Mouse (Mus musculus) hindbrain, embryonic 16.5 days (tissue): ENCODE measurements around the gene Wasf2. TPM values are rescaled to one million over a fixed set of nuclear protein-coding genes. Genes with fewer than 3 reads are reported as not detected.
A peak's percentile ranks its signal among the peaks of the same experiment; 100 is the strongest.

Experiments
- ATAC-seq: fragments of 200-750 bp; cut with Nextera tagmentation; 2 replicates; pipeline ENCODE4 v1.8.0; 2017; ENCODE audit warnings: moderate TSS enrichment, moderate library complexity
- H3K27ac ChIP-seq: fragments of 300-500 bp; sonication (generic); 2 replicates; pipeline ENCODE4 v1.5.1; 2014; ENCODE audit warnings: low read depth, mild to moderate bottlenecking, control low read depth, low read length, moderate library complexity
- H3K27me3 ChIP-seq: fragments of 300-500 bp; sonication (generic); replicated peaks from 2 replicates; pipeline ENCODE4 v1.6.1; 2014; ENCODE audit warnings: low read length; ENCODE audit not compliant: control insufficient read depth, insufficient read depth
- H3K36me3 ChIP-seq: fragments of 300-500 bp; sonication (generic); 2 replicates; pipeline ENCODE4 v1.6.1; 2014; ENCODE audit warnings: mild to moderate bottlenecking, low read length, moderate library complexity, mixed read lengths; ENCODE audit not compliant: control insufficient read depth, insufficient read depth
- H3K4me1 ChIP-seq: fragments of 300-500 bp; sonication (generic); 2 replicates; pipeline ENCODE4 v1.6.1; 2014; ENCODE audit warnings: low read depth, low read length; ENCODE audit not compliant: control insufficient read depth, insufficient read depth
- H3K4me2 ChIP-seq: fragments of 300-500 bp; sonication (generic); 2 replicates; pipeline ENCODE4 v1.6.1; 2014; ENCODE audit warnings: mild to moderate bottlenecking, low read length, control low read depth, moderate library complexity
- H3K4me3 ChIP-seq: fragments of 300-500 bp; sonication (generic); 2 replicates; pipeline ENCODE4 v1.5.1; 2014; ENCODE audit warnings: mild to moderate bottlenecking, low read length, control low read depth, moderate library complexity
- H3K9ac ChIP-seq: fragments of 300-500 bp; sonication (generic); 2 replicates; pipeline ENCODE4 v1.6.1; 2014; ENCODE audit warnings: low read depth, mild to moderate bottlenecking, control low read depth, low read length, moderate library complexity
- H3K9me3 ChIP-seq: fragments of 300-500 bp; sonication (generic); 2 replicates; pipeline ENCODE4 v1.6.1; 2014; ENCODE audit warnings: mild to moderate bottlenecking, low read length, moderate library complexity; ENCODE audit not compliant: control insufficient read depth
- WGBS: fragments of 180-500 bp; shearing (Covaris S2); extraction: QIAGEN DNeasy Blood & Tissue Kit; methylation state at CpG from one replicate; pipeline ENCODE4 v1.1.7; 2014; 5-methylcytosine and 5-hydroxymethylcytosine counted together
- polyA plus RNA-seq: library from polyadenylated mRNA; unstranded; fragments of >200 nt; fragmentation: Nextera tagmentation; extraction: Ambion mirVana; gene quantifications from 2 replicates; pipeline ENCODE4 v1.2.1, GENCODE M21; 2015

The Wasf2 gene
- polyA plus RNA-seq, 1 experiment from 2014 or later: 23.2 TPM

DNA sequence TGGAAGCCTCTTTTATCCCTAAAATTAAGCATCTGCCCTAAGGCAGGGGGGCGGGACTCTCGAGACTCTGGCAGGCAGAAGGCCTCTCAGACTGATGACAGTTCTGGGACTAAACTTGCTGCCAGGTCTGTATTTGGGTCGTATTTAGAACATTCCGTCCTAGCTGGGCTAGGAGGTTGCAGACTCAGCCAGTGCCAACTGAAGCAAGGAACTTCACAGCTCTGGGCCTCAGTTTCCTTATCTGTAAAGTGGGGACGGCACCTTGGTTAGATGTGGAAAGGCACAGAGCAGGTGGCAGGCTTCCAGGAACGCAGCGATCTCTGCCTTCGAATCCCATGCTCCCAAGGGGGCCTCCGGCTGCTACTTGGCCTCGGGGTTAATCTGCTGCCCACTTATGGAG is 95.8 kb downstream of the Wasf2 start:
- no peaks in the 10 kb centered on the region for H3K9me3 ChIP-seq
- H3K27me3 ChIP-seq: peaks cover 4% of the 10 kb centered on the region; the same call in 1 of the 2 replicates
- no peak overlapping the region for H3K27ac ChIP-seq
- ATAC-seq: no peak
- no peak overlapping the region for H3K9ac ChIP-seq
- H3K4me3 ChIP-seq: no peak overlapping the region
- no peaks in the 10 kb centered on the region for H3K36me3 ChIP-seq
- WGBS: 67% methylated on average over 10 of the region's 10 CpGs
- H3K4me1 ChIP-seq: no peaks in the 10 kb centered on the region
- no peak overlapping the region for H3K4me2 ChIP-seq

DNA sequence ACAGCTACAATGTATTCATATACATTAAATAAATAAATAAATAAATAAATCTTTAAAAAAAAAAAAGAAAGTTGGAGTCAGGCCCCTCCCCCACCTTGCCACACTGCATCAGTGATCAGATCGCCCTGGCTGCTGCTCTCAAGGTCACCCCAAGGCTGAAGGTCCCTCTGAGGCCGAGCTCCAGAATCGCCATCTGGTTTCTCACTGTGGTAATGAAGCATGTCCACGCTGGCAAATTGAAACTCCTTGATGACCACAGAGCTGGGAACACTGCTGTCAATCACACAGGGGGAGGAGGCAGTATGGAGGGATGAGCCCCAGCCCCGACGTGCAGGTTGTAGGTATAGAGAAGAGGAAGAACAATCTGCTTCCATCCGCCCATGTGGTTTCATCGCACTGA is 97.3 kb downstream of the Wasf2 start:
- H3K9ac ChIP-seq: no peak overlapping the region
- no peak for ATAC-seq
- H3K36me3 ChIP-seq: no peaks in the 10 kb centered on the region
- no peaks in the 10 kb centered on the region for H3K9me3 ChIP-seq
- H3K4me2 ChIP-seq: no peak overlapping the region
- H3K4me1 ChIP-seq: no peaks in the 10 kb centered on the region
- no peak overlapping the region for H3K27ac ChIP-seq
- 43% methylated on average over 8 of the region's 8 CpGs for WGBS
- no peak overlapping the region for H3K4me3 ChIP-seq
- no peaks in the 10 kb centered on the region for H3K27me3 ChIP-seq

DNA sequence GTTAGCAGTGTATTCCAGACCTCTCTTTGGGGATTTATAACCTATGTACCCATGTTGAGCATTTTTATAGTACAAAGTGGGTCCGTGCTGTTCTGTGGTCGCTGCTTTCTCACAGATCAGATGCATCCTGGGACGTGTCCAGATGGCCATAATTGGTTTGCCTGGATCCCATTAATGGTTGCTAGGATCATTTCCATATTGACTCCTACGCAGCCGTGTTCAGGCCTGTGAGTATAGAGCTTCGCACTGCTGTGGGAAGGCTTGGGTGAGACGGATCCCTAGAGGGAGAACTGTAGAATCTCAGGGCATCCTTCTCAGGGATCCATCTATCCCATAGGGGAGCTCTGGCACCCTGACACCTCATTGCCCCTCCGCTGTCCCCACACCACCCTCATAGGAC is 99.3 kb downstream of the Wasf2 start:
- Histone ChIP-seq H3K4me2 (no peak overlapping the region), H3K27me3 (no peaks in the 10 kb centered on the region), H3K4me1 (no peaks in the 10 kb centered on the region), H3K4me3 (no peak overlapping the region), H3K27ac (no peak overlapping the region; the same call in 1 of the 2 replicates), H3K9me3 (no peaks in the 10 kb centered on the region), H3K9ac (no peak overlapping the region), H3K36me3 (no peaks in the 10 kb centered on the region)
- ATAC-seq: no peak
- WGBS: 47% methylated on average over 8 of the region's 8 CpGs

DNA sequence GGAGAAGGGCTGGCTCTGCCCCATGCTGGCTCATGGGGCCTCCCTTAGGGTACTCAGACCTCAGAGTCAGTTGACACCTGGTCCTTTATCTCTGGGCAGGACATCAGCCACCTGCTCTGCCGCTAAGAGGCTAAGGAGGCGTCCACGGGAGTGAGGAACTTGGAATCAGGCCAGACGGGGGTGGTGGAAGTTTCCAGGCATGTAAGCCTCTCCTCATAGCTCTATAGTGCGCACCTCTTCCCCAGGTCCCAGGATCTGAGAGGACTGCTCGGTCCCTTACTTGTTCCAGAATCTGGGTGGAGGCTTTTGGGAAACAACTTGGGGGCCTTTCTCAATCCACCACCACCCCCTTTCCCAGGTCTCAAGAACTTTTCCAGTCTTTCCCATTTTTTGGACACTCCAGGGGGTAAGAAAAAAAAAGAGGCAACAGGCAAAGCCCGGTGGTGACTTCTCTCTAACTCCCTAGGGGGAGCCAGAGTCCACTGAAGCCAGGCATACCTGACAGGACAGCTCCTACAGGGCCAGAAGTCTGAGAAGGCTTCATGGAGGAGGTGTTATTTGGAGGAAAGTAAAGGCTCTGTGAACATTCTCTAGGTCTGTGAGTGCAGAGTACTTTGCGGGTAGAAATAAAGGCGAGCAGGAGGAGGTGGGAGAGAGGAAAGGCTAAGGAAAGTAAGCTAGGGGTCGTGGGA is 103.1 kb downstream of the Wasf2 start:
- Histone ChIP-seq H3K27ac (no peak overlapping the region), H3K9ac (no peak overlapping the region), H3K9me3 (no peaks in the 10 kb centered on the region), H3K4me3 (no peak overlapping the region), H3K4me2 (no peak overlapping the region), H3K4me1 (no peaks in the 10 kb centered on the region), H3K27me3 (peaks cover 2% of the 10 kb centered on the region; the same call in 1 of the 2 replicates), H3K36me3 (no peaks in the 10 kb centered on the region)
- WGBS: 39% methylated on average over 10 of the region's 10 CpGs
- no peak for ATAC-seq

DNA sequence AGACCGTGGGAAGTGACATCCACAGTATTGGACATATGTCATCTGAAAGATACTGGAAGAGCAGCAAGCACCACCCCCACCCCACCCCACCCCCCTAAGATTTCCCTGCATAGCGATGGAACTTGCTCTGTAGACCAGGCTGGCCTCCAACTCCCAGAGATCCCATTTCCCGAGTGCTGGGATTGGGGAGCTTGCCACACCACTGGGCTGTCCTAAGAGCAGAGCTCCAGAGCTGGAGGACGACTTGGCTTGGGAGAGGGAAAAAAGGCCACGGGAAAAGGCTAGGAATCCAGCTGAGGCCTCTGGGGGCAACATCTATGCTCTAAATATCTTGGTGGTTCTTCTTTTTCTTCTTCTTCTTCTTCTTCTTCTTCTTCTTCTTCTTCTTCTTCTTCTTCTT is 104.5 kb downstream of the Wasf2 start:
- H3K4me3 ChIP-seq: no peak overlapping the region
- ATAC-seq: no peak
- H3K4me1 ChIP-seq: no peaks in the 10 kb centered on the region
- H3K4me2 ChIP-seq: no peak overlapping the region
- H3K27me3 ChIP-seq: peaks cover 3% of the 10 kb centered on the region
- WGBS: 57% methylated on average over 5 of the region's 5 CpGs
- no peak overlapping the region for H3K27ac ChIP-seq
- H3K9ac ChIP-seq: no peak overlapping the region
- no peaks in the 10 kb centered on the region for H3K9me3 ChIP-seq
- H3K36me3 ChIP-seq: no peaks in the 10 kb centered on the region

DNA sequence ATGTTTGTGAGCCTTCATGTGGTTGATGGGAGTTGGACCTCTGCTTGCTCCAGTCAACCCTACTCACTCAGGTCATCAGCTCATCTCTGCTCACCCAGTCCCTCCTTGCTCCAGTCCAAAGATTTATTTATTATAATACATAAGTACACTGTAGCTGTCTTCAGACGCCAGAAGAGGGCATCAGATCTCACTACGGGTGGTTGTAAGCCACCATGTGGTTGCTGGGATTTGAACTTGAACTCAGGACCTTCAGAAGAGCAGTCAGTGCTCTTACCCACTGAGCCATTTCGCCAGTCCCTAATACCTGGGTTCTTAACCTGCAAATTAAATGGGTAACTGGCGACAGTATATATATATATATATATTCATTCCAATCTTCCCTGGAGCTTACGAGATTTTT is 105.1 kb downstream of the Wasf2 start:
- peaks cover 9% of the 10 kb centered on the region for H3K27me3 ChIP-seq
- no peak overlapping the region for H3K27ac ChIP-seq
- H3K36me3 ChIP-seq: no peaks in the 10 kb centered on the region
- WGBS: 82% methylated on average over 5 of the region's 5 CpGs
- no peaks in the 10 kb centered on the region for H3K9me3 ChIP-seq
- H3K4me3 ChIP-seq: no peak overlapping the region
- H3K4me1 ChIP-seq: no peaks in the 10 kb centered on the region
- ATAC-seq: no peak
- H3K4me2 ChIP-seq: no peak overlapping the region
- H3K9ac ChIP-seq: no peak overlapping the region

DNA sequence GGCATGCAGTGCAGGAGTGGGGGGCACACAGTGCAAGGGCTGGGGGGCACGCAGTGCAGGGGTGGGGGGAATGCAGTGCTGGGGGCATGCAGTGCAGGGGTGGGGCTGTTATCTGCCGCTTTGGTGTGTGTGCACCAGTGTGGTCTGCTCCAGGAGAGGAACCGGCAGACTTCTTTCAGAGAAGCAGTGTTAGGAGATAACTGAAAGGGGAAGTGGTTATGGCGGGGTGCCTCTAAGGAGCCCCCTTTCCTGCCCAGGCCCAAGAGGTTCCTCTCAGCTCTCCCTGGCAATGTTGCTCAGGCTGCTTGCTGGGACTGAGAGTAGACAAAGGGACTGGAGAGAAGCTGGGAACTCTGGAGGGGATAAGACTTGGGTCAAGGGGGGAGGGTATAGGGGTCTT is 107.6 kb downstream of the Wasf2 start:
- Histone ChIP-seq H3K36me3 (no peaks in the 10 kb centered on the region), H3K27me3 (peaks cover 23% of the 10 kb centered on the region), H3K27ac (no peak overlapping the region), H3K4me2 (no peak overlapping the region), H3K4me3 (no peak overlapping the region), H3K4me1 (peaks cover 7% of the 10 kb centered on the region), H3K9ac (no peak overlapping the region), H3K9me3 (no peaks in the 10 kb centered on the region)
- 84% methylated on average over 4 of the region's 4 CpGs for WGBS
- no peak for ATAC-seq

DNA sequence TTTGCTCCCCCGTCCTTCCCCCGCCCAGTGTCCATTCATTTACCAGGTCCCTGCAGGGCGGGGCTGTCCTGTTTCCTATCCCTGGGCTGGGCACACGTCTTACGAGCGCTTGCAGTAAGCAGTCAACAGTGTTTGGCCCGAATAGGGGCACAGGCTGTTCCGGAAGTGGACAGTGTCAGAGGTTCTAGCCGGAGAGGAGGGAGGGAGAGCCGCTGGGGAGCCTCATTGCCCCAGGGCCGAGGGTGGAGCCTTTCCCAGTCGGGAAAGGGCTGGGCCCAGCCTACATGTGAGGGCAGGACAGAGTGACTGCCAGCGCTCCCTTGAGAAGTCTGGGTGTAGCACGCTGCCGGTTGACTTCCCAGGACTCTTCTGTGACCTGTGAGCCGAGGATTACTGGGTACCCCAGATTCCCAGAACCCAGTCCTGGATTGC is 110.2 kb downstream of the Wasf2 start, which contains the start of gene Map3k6:
Gene Map3k6 (plus strand): TSS at position 329 of the 432 bp plus-strand sequence.
- ATAC-seq: 0 out of 2 replicates have a peak, but pooled peaks have one; percentile 13
- Histone ChIP-seq H3K4me2 (peak within 1 kb of the TSS; percentile 90), H3K27ac (peak within 1 kb of the TSS; percentile 54; the same call in 1 of the 2 replicates), H3K4me1 (peaks cover 7% of the 10 kb centered on the region), H3K36me3 (no peaks in the 10 kb centered on the region), H3K9me3 (no peaks in the 10 kb centered on the region), H3K4me3 (peak within 1 kb of the TSS; percentile 64), H3K27me3 (peaks cover 35% of the 10 kb centered on the region), H3K9ac (peak within 1 kb of the TSS; percentile 77)
- WGBS: 5% methylated on average over 16 of the region's 16 CpGs

DNA sequence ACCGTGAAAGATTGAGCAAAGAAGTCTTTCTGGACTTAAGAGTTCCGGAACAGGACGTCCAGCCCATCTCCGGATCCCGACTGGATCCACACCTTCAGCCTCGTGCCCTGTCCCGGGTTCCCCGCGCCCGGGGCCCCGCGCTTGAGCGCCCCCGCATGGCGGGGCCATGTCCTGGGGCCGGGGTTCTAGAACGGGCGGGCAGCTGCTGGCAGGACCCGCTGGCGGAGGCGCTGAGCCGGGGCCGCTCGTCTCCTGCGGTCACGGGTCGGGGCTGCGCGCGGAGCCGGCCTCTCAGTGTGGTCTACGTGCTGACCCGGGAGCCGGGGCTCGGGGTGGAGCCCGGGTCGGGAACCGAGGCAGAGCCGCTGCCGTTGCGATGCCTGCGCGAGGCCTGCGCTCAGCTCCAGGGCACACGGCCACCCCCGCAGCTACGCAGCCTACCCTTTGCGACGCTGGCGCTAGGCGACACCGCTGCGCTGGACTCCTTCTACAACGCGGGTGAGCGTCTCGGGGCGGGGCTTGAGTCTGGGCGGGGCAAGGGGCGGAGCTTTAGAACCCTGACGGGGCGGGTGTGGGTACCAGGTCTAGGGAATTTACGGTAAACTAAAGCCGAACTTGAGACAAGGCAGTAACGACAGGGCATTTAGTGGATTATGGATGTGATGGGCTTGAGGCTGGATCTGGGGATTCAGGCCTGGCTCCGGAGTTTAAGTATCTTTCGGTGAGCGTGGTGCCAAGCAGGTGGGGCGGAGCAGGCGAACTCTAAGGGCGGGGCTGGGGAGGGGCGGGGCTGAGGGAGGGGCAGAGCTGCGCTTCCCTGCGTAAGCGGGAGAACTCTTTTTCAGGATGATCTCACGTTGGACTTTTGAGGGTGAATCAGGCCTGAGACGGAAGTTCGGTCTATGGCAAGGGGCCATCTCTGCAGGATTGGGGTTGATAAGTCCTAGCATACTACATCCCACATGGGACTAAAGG is 110.9 kb downstream of the Wasf2 start:
- no peaks in the 10 kb centered on the region for H3K9me3 ChIP-seq
- peak; percentile 93 for ATAC-seq
- peak overlapping the region; percentile 54; the same call in 1 of the 2 replicates for H3K27ac ChIP-seq
- H3K4me2 ChIP-seq: peak overlapping the region; percentile 90
- peak overlapping the region; percentile 64 for H3K4me3 ChIP-seq
- peak overlapping the region; percentile 77 for H3K9ac ChIP-seq
- peaks cover 7% of the 10 kb centered on the region for H3K4me1 ChIP-seq
- peaks cover 37% of the 10 kb centered on the region for H3K27me3 ChIP-seq
- no peaks in the 10 kb centered on the region for H3K36me3 ChIP-seq
- under 1% methylated on average over 73 of the region's 78 CpGs for WGBS
